14 mouse cellular contexts compared by ENCODE assay signal in genomic region chr7:98548839-98549238, GRCm38 (mm10). TPM values are rescaled to one million over a fixed set of nuclear protein-coding genes. Genes with fewer than 3 reads are reported as not detected.
DNase-seq lines count a peak whose midpoint lies in the region; ATAC-seq and TF ChIP-seq lines count a peak whose summit lies in the region.
"Had no signal": no experiment of that assay in that cellular context is flagged by ENCODE, and none has a peak within 500 bp of the region (broad histone marks: within the 10 kb centered on the region; RNA-seq: fewer than 3 reads in every experiment).

No protein-coding gene starts in this region.

- WGBS in embryonic facial prominence, embryonic 14.5 days = 29% methylated on average over 3 of the region's 3 CpGs
- 44% methylated on average over 3 of the region's 3 CpGs for WGBS in embryonic facial prominence, embryonic 10.5 days
- 25% methylated on average over 3 of the region's 3 CpGs for WGBS in liver, postnatal 0 days (ENCODE audit: insufficient replicate concordance)
- 30% methylated on average over 3 of the region's 3 CpGs for WGBS in liver, embryonic 12.5 days (ENCODE audit: insufficient replicate concordance)
- WGBS in midbrain, embryonic 10.5 days = 41% methylated on average over 3 of the region's 3 CpGs
- WGBS in cerebellum, adult 2 months = 40% methylated on average over 3 of the region's 3 CpGs

- no peak overlapping the region for H3K9ac ChIP-seq in embryonic facial prominence, embryonic 14.5 days (ENCODE audit: low read depth, low read length)
- no peak overlapping the region for H3K9ac ChIP-seq in liver, postnatal 0 days (replicated peaks)
- H3K9ac ChIP-seq in liver, embryonic 12.5 days = no peak overlapping the region

- intact Hi-C loops in heart, postnatal 36 days (cut with DNase I) = no loop called here

- TF ChIP-seq POLR2A in cerebellum, adult 2 months (IDR thresholded peaks at IDR 0.05; ENCODE audit: borderline replicate concordance, insufficient read depth, low read length) = no peak

- H3K4me2 ChIP-seq in embryonic facial prominence, embryonic 14.5 days (ENCODE audit: low read depth, low read length) = no peak overlapping the region
- no peak overlapping the region for H3K4me2 ChIP-seq in liver, postnatal 0 days (ENCODE audit: low read depth, low read length)
- no peak overlapping the region for H3K4me2 ChIP-seq in liver, embryonic 12.5 days

- H3K36me3 ChIP-seq in embryonic facial prominence, embryonic 14.5 days (ENCODE audit: control insufficient read depth, insufficient read depth, low read length) = no peaks in the 10 kb centered on the region
- no peaks in the 10 kb centered on the region for H3K36me3 ChIP-seq in embryonic facial prominence, embryonic 10.5 days (replicated peaks)
- H3K36me3 ChIP-seq in liver, postnatal 0 days (replicated peaks; ENCODE audit: insufficient read depth, low read length) = no peaks in the 10 kb centered on the region
- H3K36me3 ChIP-seq in liver, embryonic 12.5 days = no peaks in the 10 kb centered on the region
- H3K36me3 ChIP-seq in midbrain, embryonic 10.5 days = no peaks in the 10 kb centered on the region

- no peak for TF ChIP-seq EP300 in liver, postnatal 0 days (IDR thresholded peaks at IDR 0.05; ENCODE audit: low read depth)

- no peaks in the 10 kb centered on the region for H3K9me3 ChIP-seq in embryonic facial prominence, embryonic 14.5 days (ENCODE audit: control insufficient read depth, low read length)
- no peaks in the 10 kb centered on the region for H3K9me3 ChIP-seq in embryonic facial prominence, embryonic 10.5 days
- no peaks in the 10 kb centered on the region for H3K9me3 ChIP-seq in liver, postnatal 0 days (ENCODE audit: low read length)
- H3K9me3 ChIP-seq in liver, embryonic 12.5 days (replicated peaks) = no peaks in the 10 kb centered on the region
- no peaks in the 10 kb centered on the region for H3K9me3 ChIP-seq in midbrain, embryonic 10.5 days (replicated peaks)

- no peak overlapping the region for H3K27ac ChIP-seq in embryonic facial prominence, embryonic 14.5 days (replicated peaks; ENCODE audit: low read depth, low read length)
- no peak overlapping the region for H3K27ac ChIP-seq in embryonic facial prominence, embryonic 10.5 days (replicated peaks)
- no peak overlapping the region for H3K27ac ChIP-seq in liver, postnatal 0 days (ENCODE audit: low read depth)
- no peak overlapping the region for H3K27ac ChIP-seq in liver, embryonic 12.5 days
- H3K27ac ChIP-seq in midbrain, embryonic 10.5 days (replicated peaks) = no peak overlapping the region
- no peak overlapping the region for H3K27ac ChIP-seq in cerebellum, adult 2 months (ENCODE audit: insufficient read depth, low read length)

- H3K27me3 ChIP-seq in embryonic facial prominence, embryonic 14.5 days (replicated peaks; ENCODE audit: control insufficient read depth, insufficient read depth, low read length) = no peaks in the 10 kb centered on the region
- H3K27me3 ChIP-seq in embryonic facial prominence, embryonic 10.5 days (replicated peaks; ENCODE audit: low read depth, poor library complexity, severe bottlenecking) = no peaks in the 10 kb centered on the region
- no peaks in the 10 kb centered on the region for H3K27me3 ChIP-seq in liver, postnatal 0 days (ENCODE audit: insufficient read depth, low read length)
- 0 out of 2 replicates have a peak, but pooled peaks cover 2% of the 10 kb centered on the region for H3K27me3 ChIP-seq in liver, embryonic 12.5 days (replicated peaks)
- no peaks in the 10 kb centered on the region for H3K27me3 ChIP-seq in midbrain, embryonic 10.5 days (ENCODE audit: low read depth, poor library complexity, severe bottlenecking)
- no peaks in the 10 kb centered on the region for H3K27me3 ChIP-seq in cerebellum, adult 2 months (ENCODE audit: control insufficient read depth, insufficient read depth, low read length)

- peak; percentile 22; the same call in 1 of the 2 replicates for TF ChIP-seq CTCF in liver, postnatal 0 days (IDR thresholded peaks at IDR 0.05; ENCODE audit: low read depth)
- no peak for TF ChIP-seq CTCF in cerebellum, adult 2 months (IDR thresholded peaks at IDR 0.05; ENCODE audit: borderline replicate concordance, insufficient read depth, low read depth, low read length)

- H3K4me1 ChIP-seq in embryonic facial prominence, embryonic 14.5 days (ENCODE audit: control insufficient read depth, insufficient read depth, low read length) = peaks cover 8% of the 10 kb centered on the region; the same call in 1 of the 2 replicates
- peaks cover 22% of the 10 kb centered on the region for H3K4me1 ChIP-seq in embryonic facial prominence, embryonic 10.5 days
- no peaks in the 10 kb centered on the region for H3K4me1 ChIP-seq in liver, postnatal 0 days (ENCODE audit: insufficient read depth)
- H3K4me1 ChIP-seq in liver, embryonic 12.5 days = peaks cover 8% of the 10 kb centered on the region
- peaks cover 17% of the 10 kb centered on the region for H3K4me1 ChIP-seq in midbrain, embryonic 10.5 days
- no peaks in the 10 kb centered on the region for H3K4me1 ChIP-seq in cerebellum, adult 2 months (ENCODE audit: control insufficient read depth, insufficient read depth, low read length)

- DNase-seq in embryonic facial prominence, embryonic 14.5 days (ENCODE audit: low spot score) = peak; percentile 45
- DNase-seq in embryonic facial prominence, embryonic 10.5 days (ENCODE audit: low spot score) = no peak
- DNase-seq in liver, postnatal 0 days = no peak
- peak; percentile 70 to 79 for DNase-seq in heart, adult 9 months (ENCODE audit: low spot score in 2 of 2)
- peak; percentile 27 to 43 for DNase-seq in heart, postnatal 36 days
- DNase-seq in midbrain, embryonic 10.5 days (ENCODE audit: low spot score) = no peak
- no peak for DNase-seq in cerebellum, adult 2 months
- DNase-seq: adrenal gland, postnatal 10 days; kidney, adult 18-20 months; liver; right cerebral cortex, postnatal 14 days; thymus, adult 2 months had no signal

- ATAC-seq in embryonic facial prominence, embryonic 14.5 days (ENCODE audit: low read depth) = no peak
- no peak for ATAC-seq in liver, postnatal 0 days
- no peak for ATAC-seq in liver, embryonic 12.5 days

- no peak overlapping the region for H3K4me3 ChIP-seq in embryonic facial prominence, embryonic 14.5 days (ENCODE audit: low read depth, low read length)
- no peak overlapping the region for H3K4me3 ChIP-seq in embryonic facial prominence, embryonic 10.5 days
- H3K4me3 ChIP-seq in liver, postnatal 0 days (ENCODE audit: low read depth, low read length) = no peak overlapping the region
- H3K4me3 ChIP-seq in liver, embryonic 12.5 days = no peak overlapping the region
- no peak overlapping the region for H3K4me3 ChIP-seq in midbrain, embryonic 10.5 days
- H3K4me3 ChIP-seq in cerebellum, adult 2 months (replicated peaks; ENCODE audit: insufficient read depth, low read depth, low read length) = no peak overlapping the region

RNA-seq across cellular contexts. Expression of gene Lrrc32, which starts 59.8 kb away (rescaled TPM):
- polyA plus RNA-seq in embryonic facial prominence, embryonic 14.5 days (2014; fragmentation: Nextera tagmentation; extraction: Ambion mirVana) = 9.7 and 10.6 TPM in 2 replicates
- 3.6 and 3.7 TPM in 2 replicates for polyA plus RNA-seq in embryonic facial prominence, embryonic 10.5 days (2016; fragmentation: Nextera tagmentation; extraction: Ambion mirVana)
- 6.1 and 6.2 TPM in 2 replicates for polyA plus RNA-seq in liver, postnatal 0 days (2015; fragmentation: Nextera tagmentation; extraction: Ambion mirVana)
- polyA plus RNA-seq in liver, embryonic 12.5 days (2016; fragmentation: Nextera tagmentation; extraction: Ambion mirVana) = 7.4 and 8.3 TPM in 2 replicates
- total RNA-seq in heart, postnatal 36 days (2021) = 10 to 100 TPM; 14.6 to 15.8 TPM
- polyA plus RNA-seq in midbrain, embryonic 10.5 days (2016; fragmentation: Nextera tagmentation; extraction: Ambion mirVana) = 5.2 and 5.7 TPM in 2 replicates
- polyA plus RNA-seq in cerebellum, adult 2 months (2012; rRNA removed) = 2.2 and 2.5 TPM in 2 replicates
- total RNA-seq: megakaryocyte, adult 5-6 weeks had no signal

Comparison
In these comparisons a context has a peak if more than half of its experiments do, and no peak if none do; other contexts are left out.
1. DNase-seq: peak in embryonic facial prominence, embryonic 14.5 days (single experiment), heart, adult 9 months (2 of 2) and heart, postnatal 36 days (2 of 2); none in embryonic facial prominence, embryonic 10.5 days (single experiment), liver, postnatal 0 days (single experiment), midbrain, embryonic 10.5 days (single experiment) and cerebellum, adult 2 months (0 of 2).